ENCODE assay signal across 16 mouse cellular contexts in the genomic region with DNA sequence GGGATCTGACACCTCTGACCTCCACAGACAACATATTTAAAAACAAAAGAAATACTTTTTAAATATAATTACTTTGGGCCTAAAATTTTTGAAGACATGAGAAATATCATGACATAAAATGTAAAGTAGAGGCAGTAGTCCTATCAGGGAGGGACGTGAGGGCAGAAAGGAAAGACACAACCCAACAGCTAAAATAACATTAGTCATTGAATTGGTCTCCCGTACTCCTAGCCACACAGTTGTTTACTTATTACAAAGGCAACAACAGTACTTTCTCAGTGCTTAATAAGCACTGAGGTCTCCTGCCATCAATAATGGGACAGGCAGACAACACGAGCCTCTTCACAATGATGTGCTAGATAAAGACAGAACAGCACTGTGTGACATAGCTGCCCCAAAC.
"Had no signal": no experiment of that assay in that cellular context is flagged by ENCODE, and none has a peak within 500 bp of the region (broad histone marks: within the 10 kb centered on the region; RNA-seq: fewer than 3 reads in every experiment).

No protein-coding gene starts in this region.

- H3K4me3 ChIP-seq: liver, embryonic 13.5 days; neural tube, embryonic 12.5 days; neural tube, embryonic 15.5 days had no signal

- H3K9me3 ChIP-seq: liver, embryonic 13.5 days; neural tube, embryonic 12.5 days; neural tube, embryonic 15.5 days had no signal

- DNase-seq: kidney, postnatal 14 days; liver, embryonic 13.5 days; lung, adult 2 months; lung, postnatal 14 days; lung, postnatal 4 days; midbrain, embryonic 14.5 days; right cerebral cortex, adult 18-20 months; right cerebral cortex, postnatal 14 days; right cerebral cortex, postnatal 4 days; thymus, adult 2 months; thymus, postnatal 14 days; thymus, postnatal 4 days had no signal

- H3K27ac ChIP-seq: liver, embryonic 13.5 days; neural tube, embryonic 12.5 days; neural tube, embryonic 15.5 days; stomach, postnatal 0 days had no signal

- H3K4me2 ChIP-seq: liver, embryonic 13.5 days; midbrain, embryonic 11.5 days; neural tube, embryonic 12.5 days; neural tube, embryonic 15.5 days had no signal

- H3K9ac ChIP-seq: liver, embryonic 13.5 days; neural tube, embryonic 12.5 days; neural tube, embryonic 15.5 days had no signal

- H3K4me1 ChIP-seq: neural tube, embryonic 15.5 days had no signal

- H3K36me3 ChIP-seq: liver, embryonic 13.5 days; neural tube, embryonic 12.5 days; neural tube, embryonic 15.5 days had no signal

- H3K27me3 ChIP-seq: liver, embryonic 13.5 days; neural tube, embryonic 12.5 days; neural tube, embryonic 15.5 days had no signal
